Mouse (Mus musculus) embryonic fibroblast, embryonic 13.5 days (primary cell): ENCODE data around the gene Eif2d. TPM values are rescaled to one million over a fixed set of nuclear protein-coding genes. Genes with fewer than 3 reads are reported as not detected.

Experiments
- H3K27ac ChIP-seq: 2 replicates; pipeline ENCODE4 v1.5.1; 2012; ENCODE audit warnings: low read length, control low read depth, inconsistent platforms; ENCODE audit not compliant: insufficient read depth
- H3K4me1 ChIP-seq: 2 replicates; pipeline ENCODE4 v1.6.1; 2011; ENCODE audit warnings: low read length; ENCODE audit not compliant: control insufficient read depth, insufficient read depth
- H3K4me3 ChIP-seq: 2 replicates; pipeline ENCODE4 v1.5.1; 2011; ENCODE audit warnings: mild to moderate bottlenecking, control low read depth, low read length; ENCODE audit not compliant: insufficient read depth
- CTCF ChIP-seq: IDR thresholded peaks from 2 replicates; pipeline ENCODE4 v1.5.1; 2011; ENCODE audit warnings: mild to moderate bottlenecking, control low read depth, low read length, moderate library complexity, borderline replicate concordance; ENCODE audit not compliant: insufficient read depth
- POLR2A ChIP-seq: IDR thresholded peaks from 2 replicates; pipeline ENCODE4 v1.6.1; 2011; ENCODE audit warnings: low read depth, mild to moderate bottlenecking, control low read depth, low read length, moderate library complexity
- polyA plus RNA-seq: library from polyadenylated mRNA; stranded (reverse); fragments of >200 nt; gene quantifications from 2 replicates; pipeline ENCODE4 v1.2.4, GENCODE M21; 2011; ENCODE audit warnings: low read depth; ENCODE audit not compliant: missing spikeins, insufficient read length

Gene Eif2d
- polyA plus RNA-seq, 1 experiment: 46.9 TPM

- no peak for TF ChIP-seq CTCF
- TF ChIP-seq POLR2A: no peak
- Histone ChIP-seq H3K27ac (no peak overlapping the region), H3K4me1 (peaks cover 33% of the 10 kb centered on the region), H3K4me3 (no peak overlapping the region)
Measured at GRCm38 (mm10) chr1:131121987-131122386, 31.0 kb upstream of the Eif2d start.

GRCm38 (mm10) chr1:131123522-131124265, 29.3 kb upstream of the Eif2d start:
- Histone ChIP-seq H3K27ac (peak overlapping the region; percentile 75), H3K4me3 (no peak overlapping the region), H3K4me1 (peaks cover 27% of the 10 kb centered on the region)
- TF ChIP-seq CTCF: no peak
- no peak for TF ChIP-seq POLR2A

- Histone ChIP-seq H3K4me3 (no peak overlapping the region), H3K27ac (peak overlapping the region; percentile 53; the same call in 1 of the 2 replicates), H3K4me1 (peaks cover 23% of the 10 kb centered on the region)
- TF ChIP-seq CTCF: no peak
- no peak for TF ChIP-seq POLR2A
Measured at GRCm38 (mm10) chr1:131125987-131126744, 26.8 kb upstream of the Eif2d start.

DNA sequence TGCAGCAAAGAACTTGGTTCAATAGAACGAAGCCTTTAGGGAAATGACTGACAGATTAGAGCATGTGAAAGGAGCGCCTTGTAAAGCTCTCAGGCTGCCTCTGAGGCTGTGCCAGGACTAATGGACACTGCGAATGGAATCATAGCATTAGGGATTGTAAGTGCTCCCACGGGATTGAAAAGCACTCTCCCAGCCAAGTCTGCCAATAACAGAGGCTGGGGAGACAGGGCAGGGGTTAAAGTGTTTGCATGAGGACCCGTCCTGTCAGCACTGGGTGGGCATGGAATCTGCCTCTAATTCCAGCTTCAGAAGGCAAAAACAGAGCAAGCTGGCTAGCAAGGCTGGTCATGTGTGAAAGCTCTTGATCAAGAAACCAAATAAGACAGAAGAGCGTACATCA, 18.8 kb upstream of the Eif2d start:
- TF ChIP-seq CTCF: no peak
- no peak for TF ChIP-seq POLR2A
- peaks cover 8% of the 10 kb centered on the region for H3K4me1 ChIP-seq
- no peak overlapping the region for H3K27ac ChIP-seq
- no peak overlapping the region for H3K4me3 ChIP-seq

GRCm38 (mm10) chr1:131134942-131135522, 17.9 kb upstream of the Eif2d start:
- H3K4me3 ChIP-seq: no peak overlapping the region
- peaks cover 10% of the 10 kb centered on the region for H3K4me1 ChIP-seq
- H3K27ac ChIP-seq: no peak overlapping the region
- TF ChIP-seq CTCF (no peak), POLR2A (no peak)

- Histone ChIP-seq H3K4me1 (peaks cover 13% of the 10 kb centered on the region), H3K27ac (no peak overlapping the region), H3K4me3 (no peak overlapping the region)
- TF ChIP-seq POLR2A (no peak), CTCF (no peak)
Measured at GRCm38 (mm10) chr1:131135960-131136629, 16.9 kb upstream of the Eif2d start.

DNA sequence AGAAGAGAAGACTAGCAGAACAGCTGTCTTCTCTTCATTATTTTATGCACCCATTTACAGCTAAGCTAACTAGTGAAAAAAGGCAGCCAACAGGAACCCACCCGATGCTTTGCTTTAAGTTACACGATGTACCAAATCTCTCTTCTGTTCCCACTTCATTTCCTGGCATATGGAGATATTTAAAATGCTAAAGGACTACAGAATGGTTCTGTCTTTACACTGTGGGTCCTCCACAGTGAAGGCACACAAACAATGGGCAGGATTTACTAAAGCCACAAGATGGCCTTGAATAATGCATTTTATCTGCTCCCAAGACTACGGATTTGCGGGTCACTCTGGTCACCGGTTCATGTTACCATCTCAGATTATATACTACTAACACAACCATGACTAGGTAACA, 15.9 kb upstream of the Eif2d start:
- TF ChIP-seq POLR2A (no peak), CTCF (no peak)
- H3K4me1 ChIP-seq: peaks cover 21% of the 10 kb centered on the region
- H3K27ac ChIP-seq: no peak overlapping the region
- H3K4me3 ChIP-seq: peak overlapping the region; percentile 68

- no peak overlapping the region for H3K27ac ChIP-seq
- H3K4me1 ChIP-seq: peaks cover 21% of the 10 kb centered on the region
- TF ChIP-seq POLR2A (no peak), CTCF (no peak)
- H3K4me3 ChIP-seq: peak overlapping the region; percentile 68
Measured at GRCm38 (mm10) chr1:131137717-131138118, 15.3 kb upstream of the Eif2d start.

DNA sequence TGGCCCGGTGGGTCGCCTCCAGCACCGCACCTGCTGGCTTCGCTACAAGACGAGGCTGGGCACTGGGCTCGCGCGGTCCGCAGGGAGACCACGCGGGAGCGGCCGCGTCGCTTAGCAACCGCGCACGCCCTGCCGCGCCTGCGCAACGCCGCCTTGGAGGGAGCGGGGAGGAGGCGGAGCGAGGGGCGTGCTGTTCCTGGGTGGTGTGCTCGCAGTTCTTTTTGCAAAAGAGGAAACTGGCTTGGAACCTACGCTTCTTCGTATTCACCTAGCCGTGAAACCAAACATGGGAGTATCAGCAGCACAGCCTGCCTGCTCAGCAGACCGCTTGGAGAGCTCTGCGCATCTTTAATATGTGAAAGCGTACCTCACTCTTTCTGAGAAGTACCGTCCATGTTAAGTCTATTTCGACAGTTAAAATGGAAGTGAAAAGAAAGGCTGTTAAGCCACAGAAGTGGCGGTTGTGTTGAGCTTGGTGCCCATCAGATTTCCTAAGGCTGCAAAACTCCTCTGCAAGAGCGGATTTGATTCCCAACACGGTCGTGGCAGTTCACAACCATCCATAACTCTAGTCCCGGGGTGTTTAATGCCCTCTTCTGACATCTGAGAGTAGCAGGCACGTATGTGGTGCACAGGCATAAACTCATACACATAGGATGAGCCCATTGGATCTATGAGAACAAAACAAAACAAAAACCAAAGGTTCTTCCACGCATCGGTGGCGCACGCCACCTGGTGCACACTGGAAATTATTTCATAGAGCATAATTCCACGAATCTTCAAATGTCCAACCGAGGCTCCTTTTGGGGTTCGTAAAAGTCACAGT, 14.6 kb upstream of the Eif2d start, which contains the start of gene Dyrk3:
Gene Dyrk3, minus strand, starts transcription at position 150 of the 826 bp plus-strand sequence.
- peak within 1 kb of the TSS; percentile 68 for H3K4me3 ChIP-seq
- TF ChIP-seq CTCF (0 out of 2 replicates have a peak, but pooled peaks have one; percentile 11), POLR2A (peak; percentile 81)
- peak within 1 kb of the TSS; percentile 81 for H3K27ac ChIP-seq

More for the DNA sequence above, 14.6 kb upstream of the Eif2d start, which contains the start of gene Dyrk3:
- H3K4me1 ChIP-seq: peaks cover 21% of the 10 kb centered on the region
